Mouse (Mus musculus) cerebellum, adult 8-10 months (tissue): ENCODE results near the gene Tkt.
"Not testable (repeated sequence)": the region's sequence is repeated elsewhere in the genome, so short reads cannot be mapped to it uniquely, and the experiment has no call there.

Experiments used
- DNase-seq: peaks from one replicate; pipeline ENCODE4 v3.0.0; 2022

Gene Tkt

DNA sequence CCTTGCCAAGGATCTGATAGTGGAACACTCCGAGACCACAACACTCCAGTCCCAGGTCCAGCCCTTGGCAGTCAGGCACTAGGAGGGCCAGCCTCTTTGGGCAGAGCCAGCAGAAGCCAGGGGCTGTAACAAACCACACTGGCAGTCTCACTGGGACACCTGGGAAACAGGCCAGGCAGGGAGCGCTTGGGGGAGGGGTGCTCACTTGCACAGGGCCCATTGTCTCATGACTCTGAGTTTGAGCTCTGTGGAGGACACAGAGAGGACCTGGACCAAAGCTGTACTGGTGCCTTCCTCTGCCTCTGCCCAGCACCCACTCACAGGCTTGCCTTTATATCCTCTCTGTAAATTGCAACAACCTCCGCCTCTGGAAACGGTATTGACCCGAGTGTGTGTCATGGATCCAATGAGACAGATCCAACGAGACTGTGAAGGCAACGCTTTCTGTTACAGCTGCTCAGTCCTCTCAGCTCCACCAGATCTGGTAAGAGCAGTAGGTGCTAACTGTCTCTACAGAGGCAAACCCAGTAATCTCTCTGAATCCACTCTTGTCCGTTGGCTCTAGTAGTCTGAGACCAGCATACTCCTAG lies at the start of gene Tkt:
Gene Tkt, plus strand, starts transcription at position 229 of the 590 bp plus-strand sequence.
- DNase-seq = peak; percentile 47

DNA sequence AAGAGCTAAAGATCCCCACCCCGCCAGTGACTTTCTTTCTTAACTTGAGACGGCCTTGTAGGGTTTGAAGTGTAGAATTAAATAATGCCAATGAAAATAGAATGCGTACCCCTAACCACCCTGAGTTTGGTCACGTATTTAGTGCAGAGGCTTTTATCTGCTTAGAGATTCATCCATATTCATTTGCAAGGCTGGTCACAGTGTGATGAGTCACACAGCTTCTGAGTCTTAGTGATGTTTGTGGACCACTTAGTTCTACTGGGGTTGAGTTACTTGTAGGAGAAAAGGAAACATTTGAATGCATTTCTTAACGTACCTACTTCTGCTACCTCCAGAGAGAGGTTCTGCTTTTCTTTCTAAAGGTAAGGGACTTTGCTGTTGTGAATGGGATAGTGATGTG lies 43.2 kb upstream of the Tkt start:
- DNase-seq = no peak

DNA sequence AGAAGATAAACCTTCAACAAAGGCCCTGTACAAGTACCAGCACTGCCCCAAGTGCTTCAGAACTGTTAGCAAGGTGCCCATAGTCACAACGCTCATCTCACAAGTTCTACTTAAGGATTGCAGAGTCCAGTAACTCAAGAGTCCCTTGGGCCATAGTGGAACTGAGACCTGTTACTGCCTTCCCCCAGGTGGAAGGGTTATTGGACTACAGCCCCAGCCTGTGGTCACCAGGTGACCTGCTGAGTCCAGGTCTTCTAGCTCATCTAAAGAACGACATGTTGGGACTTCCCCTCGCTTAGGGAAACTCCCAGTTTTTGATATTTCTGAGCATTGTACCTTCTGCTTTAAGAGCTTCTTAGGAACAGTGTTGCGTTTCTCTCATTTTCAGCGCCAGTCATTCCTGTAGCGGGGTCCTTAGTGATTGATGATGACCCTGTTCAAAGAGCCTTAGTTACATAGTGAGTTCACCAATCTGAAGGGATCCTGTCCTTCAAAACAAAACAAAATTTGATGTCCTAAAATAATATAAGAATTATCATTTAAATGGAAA lies 37.9 kb upstream of the Tkt start:
- no peak for DNase-seq

DNA sequence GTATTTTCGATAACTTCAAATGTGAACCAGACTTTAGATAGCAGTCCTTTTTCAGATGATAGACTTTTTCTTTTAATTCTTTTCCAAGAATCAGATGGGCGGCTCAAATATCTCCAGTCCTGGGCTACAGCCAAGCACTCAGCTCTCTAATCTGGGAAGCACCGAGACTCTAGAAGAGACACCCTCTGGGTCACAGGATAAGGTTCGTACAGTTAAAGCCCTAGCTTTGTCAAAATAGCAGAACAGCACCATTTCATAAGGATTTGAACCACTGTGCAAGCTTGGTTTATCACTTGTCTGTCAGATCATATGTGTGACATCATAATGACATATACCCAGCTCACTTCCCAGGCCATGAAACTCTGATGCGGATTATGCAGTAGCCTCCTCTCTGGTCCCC lies 35.3 kb upstream of the Tkt start:
- DNase-seq = no peak

DNA sequence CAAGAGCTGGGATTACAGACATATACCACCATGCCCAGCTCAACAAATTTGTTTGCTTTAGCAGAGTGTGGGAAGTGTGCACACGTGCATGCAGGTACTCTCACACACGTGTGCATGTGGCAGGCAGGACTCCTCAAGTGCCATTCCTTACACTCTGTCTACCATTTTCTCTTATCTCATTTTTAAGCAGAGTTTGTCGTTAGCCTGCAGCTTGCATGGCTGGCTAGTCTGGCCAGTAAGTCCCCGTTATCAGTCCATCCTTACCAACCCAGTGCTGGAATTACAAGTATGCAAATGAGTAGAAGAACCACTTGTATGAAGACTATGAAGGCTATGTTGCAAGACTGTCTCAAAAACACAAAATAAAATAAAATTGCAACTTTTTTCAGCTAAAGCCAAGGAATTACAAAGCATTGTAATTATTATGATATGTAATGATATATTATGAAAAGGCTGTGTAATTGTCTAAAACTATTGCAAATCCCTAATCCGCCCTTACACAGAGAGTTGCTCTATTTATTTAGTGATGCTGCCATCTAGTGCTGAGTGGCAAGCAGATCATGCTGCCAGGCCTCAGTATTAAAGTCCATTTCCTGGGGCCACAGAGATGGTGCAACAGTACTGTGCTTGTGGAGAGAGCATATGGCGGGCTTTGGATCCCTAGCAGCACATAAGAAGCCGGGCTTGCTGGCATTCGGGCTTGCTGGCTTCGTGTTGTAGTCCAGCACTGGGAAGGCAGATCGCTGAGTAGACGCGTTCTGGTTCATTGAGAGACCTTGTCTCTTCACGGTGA lies 32.0 kb upstream of the Tkt start:
- DNase-seq = peak; percentile 72

DNA sequence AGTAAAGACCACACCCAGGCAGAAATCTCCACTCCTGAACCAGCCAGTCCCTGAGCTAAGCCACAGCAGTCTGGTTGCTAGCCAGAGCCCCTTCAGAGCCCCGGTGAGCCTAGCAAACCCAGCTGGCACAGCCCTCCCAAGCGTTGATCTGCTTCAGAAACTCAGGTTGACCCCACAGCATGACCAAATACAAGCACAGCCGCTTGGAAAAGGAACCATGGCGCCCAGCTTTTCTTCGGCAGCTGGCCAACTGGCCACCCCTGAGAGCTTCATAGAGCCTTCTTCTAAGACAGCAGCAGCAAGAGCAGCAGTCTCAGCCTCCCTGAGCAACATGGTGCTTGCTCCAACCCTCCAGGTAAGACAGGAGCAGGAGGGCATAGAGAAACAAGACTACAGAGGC lies 28.8 kb upstream of the Tkt start:
- DNase-seq = no peak

DNA sequence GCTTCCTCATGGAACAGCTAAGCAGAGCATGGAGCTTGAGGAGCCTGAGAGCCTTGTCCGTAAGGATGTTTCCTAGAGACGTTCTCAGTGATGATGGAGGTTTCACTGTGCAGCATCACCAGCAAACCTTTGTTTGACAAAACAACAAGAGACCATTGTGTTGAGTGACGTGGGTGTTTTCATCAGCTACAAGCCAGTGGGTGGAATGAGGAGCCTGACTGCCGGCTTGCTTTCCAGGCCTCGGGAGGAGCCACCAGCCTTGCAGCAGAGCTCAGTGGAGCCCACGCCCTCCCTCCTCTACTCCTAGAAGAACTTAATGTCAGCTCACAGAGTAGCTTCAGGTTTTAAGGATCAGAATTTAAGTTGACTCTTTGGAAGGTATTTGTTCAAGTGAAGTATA lies 24.8 kb upstream of the Tkt start:
- no peak for DNase-seq

DNA sequence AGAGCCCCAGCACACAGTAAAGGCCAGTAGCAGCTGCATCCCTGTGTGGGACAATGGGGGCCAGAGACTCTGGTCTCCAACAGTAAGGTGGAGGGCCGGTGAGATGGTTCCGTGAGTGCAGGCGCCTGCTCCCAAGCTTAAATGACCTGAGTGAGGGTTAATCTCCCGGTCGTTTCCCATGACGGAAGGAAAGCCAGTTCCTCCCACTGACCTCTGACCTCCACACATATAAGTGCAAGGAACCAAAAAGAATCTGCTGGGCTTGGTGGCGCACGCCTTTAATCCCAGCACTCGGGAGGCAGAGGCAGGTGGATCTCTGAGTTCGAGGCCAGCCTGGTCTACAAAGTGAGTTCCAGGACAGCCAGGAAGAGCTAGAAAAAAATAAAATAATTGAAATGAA lies 19.8 kb upstream of the Tkt start:
- DNase-seq = no peak

DNA sequence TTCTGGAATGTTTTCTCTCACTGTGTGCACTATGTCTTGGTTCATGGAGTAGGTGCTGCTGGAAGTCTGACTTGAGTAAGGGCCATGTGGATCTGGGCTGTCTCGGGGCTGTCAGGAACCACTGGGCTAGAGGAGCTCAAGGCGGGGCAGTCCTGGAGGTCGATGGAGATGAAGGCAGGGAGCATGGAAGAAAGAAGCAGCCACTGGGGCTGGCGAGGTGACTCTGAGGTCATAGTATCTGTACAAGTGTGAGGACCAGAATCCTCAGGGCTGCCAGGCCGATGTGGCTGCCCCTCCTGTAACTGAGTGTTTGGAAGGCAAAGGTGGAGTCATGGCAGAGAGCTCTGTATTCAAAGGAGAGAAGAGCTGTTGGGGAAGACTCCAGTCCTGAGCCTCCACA lies 19.2 kb upstream of the Tkt start:
- DNase-seq = no peak

DNA sequence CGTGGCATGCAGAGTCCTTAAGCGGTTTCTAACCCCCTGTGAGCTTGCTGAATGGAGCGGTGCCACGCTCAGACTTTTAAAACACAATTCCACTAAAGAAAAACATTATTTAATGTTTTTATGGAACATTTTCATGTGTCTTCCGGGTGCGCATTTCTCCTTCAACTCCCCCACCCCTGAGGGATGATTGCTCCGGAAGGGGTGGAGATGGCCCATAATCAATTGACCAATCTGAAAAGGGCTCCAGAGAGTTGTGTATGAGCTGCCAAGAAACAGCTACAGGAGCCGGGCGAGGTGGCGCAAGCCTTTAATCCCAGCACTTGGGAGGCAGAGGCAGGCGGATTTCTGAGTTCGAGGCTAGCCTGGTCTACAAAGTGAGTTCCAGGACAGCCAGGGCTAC lies 18.7 kb upstream of the Tkt start:
- no peak for DNase-seq

DNA sequence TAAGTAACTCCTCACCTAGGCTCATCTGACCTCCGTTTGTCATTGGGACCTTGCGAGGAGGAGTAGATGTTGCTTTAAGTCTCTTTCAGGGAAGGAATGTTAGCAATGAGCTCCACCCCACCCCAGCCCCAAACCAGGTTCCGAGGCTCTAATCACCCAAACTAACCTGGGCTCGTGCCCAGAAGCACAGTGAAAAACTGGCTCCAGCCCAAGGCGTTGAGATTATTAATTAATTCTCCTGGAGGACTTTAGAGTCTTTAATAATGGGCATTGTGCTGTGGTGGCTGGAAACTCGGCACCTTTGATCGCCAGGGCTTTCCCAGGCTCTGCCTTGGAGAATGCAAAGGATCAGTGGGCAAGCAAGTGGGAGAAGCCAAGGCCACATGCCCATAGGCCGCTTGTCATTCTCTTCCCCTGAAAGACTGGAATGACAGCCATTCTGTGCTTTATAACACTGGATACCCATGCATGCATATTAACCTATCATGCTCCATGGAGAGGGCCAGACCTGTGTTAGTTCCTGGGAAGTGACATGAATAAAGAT lies 17.4 kb upstream of the Tkt start:
- DNase-seq = no peak

DNA sequence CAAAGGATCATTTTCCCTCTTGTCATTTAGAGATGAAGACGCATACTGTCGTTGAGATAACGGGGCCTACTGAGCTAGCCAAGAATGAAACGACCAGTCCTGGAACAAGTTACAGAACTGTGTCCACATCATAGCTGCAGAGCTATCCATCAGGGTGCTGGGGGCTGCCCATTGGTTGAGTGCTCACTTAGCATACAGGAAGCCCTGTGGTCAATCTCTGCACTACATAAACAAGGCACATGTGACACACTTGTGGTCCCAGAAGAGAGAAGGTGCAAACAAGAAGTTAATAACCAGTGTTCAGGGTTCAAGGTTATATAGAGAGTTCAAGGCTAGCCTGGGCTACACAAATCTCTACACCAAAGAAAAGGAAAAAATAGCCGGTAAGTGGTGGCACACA lies 16.7 kb upstream of the Tkt start:
- no peak for DNase-seq

DNA sequence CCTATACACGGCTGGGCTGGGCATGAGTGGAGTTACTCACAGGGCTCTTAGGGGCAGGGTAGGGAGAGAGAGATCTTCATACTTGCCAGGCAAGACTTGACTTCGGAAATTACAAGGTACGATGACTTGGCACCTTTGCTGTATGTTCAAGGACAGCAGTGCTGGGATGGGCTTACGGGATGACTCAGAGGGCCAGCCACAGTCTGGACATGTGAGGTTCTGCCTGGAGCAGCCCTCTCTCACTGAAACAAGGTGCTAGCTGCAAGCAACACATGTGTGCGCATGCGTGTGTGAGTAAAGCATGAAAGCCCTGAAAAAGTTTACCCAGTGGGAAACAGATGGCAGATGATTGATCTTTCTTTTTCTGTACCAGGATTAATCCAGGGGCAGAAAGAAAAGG lies 16.3 kb upstream of the Tkt start:
- DNase-seq = no peak

DNA sequence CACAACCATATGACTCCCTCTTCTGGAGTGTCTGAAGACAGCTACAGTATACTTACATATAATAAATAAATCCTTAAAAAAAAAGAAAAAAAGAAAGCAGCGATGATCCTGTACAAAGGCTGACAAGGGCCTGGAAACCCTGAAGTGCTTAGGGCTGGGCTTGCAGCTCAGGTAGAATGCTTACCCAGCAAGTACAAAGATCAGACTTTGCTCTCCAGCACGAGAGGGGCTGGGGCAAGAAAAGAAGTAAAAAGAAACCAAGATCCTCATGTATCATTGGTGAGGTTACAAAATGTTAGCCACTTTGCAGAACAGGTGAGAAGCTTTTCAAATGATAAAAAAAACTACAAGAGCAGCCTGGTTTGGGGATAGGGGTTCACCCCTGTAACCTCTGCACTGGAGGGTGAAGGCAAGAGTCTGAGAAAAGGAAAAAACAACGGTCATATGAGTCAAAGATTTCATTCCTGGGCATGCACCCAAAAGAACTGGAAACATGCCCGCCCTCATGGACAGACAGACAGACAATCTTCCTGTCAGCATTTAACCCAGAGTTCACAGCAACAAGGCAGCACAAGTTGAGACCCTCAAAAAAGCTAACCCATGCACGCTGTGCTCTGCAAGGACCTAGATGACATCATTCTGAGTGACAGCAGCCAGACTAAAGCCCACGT lies 14.2 kb upstream of the Tkt start:
- DNase-seq = no peak

DNA sequence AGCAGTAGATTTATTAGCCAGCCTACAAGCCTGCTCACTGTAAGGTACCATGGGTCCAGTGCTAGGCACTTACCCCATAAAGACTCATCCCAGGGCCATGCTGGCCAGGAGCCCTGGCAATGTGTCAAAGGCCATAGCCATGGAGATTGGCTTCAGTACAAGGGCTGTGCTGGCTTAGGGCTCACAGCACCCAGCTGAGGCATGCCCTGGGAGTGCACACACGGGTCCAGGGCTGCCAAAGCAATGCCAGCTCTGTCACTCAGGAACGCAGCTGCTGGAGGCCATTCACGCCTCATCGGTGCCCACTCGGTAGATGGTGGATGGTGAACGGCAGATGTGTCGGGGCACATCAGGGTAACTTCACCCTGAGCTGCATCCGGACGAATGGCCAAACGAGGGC lies 6.6 kb upstream of the Tkt start:
- DNase-seq = no peak

DNA sequence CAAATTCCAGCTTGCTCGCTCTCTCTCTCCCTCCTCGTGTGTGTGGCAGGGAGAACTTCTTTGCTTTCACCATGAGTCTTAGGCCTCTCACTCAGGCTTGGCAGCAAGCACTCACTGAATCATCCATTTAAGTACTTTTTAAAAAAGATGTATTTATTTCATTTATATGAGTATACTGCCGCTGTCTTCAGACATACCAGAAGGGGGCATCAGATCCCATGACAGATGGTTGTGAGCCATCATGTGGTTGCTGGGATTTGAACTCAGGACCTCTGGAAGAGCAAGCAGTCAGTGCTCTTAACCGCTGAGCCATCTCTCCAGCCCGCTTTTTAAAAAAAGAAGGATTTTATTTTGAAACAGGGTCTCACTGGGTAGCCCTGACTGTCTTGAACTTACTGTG lies 4.8 kb upstream of the Tkt start:
- not testable (repeated sequence) for DNase-seq

DNA sequence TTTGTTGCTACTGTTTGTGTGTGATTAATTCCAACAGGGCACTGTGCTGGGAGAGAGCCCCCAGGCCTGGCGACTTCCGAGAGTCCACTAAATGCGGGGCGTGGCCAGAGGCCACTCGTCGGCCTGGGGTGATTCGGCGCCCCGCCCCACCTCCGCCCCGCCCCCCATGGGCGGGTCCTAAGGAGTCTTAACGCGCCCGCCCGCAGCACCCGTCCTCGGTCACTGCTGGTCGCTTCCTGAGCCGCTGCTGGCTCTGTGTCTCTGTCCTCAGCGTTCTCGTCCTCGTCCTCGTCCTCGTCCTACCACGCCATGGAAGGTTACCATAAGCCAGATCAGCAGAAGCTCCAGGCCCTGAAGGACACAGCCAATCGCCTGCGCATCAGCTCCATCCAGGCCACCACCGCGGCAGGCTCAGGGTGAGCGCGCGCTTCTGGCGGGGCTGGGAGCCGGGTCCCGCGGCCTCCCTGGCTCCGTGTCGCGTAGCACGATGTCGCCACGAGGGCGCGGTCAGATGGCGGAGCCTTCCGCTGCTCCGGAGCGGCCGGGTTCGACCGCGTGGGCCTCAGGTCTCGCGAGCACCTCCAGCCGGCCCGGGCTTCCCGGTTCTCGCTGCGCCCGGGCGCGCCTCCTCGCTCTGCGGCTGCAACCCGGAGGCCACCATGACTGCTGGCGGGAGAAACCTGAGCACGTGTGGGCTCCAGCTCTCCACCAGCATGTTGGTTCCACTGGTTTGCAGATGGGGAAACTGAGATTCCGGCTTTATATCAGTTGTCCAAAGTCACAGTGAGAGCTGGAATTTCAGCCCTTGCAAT lies 1.0 kb downstream of the Tkt start:
- DNase-seq = peak; percentile 91

DNA sequence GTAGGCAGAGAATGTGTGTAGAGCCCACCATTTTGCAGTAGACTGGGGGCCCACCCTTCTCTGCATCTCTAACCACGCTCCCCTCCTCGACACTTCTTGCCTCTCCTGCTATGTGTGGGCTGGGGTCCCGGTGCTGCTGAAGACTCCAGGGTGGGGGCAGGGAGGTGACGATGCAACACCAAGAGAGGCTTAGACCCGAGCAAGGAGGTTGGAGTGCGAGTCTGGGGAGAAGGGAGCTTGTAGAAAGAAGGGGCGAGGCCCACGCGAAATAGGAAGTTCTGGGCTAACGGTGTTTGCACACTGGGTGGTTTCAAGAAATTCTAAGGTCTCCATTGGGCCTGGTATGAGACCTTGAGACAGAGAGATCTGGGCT lies 1.6 kb downstream of the Tkt start:
- no peak for DNase-seq

DNA sequence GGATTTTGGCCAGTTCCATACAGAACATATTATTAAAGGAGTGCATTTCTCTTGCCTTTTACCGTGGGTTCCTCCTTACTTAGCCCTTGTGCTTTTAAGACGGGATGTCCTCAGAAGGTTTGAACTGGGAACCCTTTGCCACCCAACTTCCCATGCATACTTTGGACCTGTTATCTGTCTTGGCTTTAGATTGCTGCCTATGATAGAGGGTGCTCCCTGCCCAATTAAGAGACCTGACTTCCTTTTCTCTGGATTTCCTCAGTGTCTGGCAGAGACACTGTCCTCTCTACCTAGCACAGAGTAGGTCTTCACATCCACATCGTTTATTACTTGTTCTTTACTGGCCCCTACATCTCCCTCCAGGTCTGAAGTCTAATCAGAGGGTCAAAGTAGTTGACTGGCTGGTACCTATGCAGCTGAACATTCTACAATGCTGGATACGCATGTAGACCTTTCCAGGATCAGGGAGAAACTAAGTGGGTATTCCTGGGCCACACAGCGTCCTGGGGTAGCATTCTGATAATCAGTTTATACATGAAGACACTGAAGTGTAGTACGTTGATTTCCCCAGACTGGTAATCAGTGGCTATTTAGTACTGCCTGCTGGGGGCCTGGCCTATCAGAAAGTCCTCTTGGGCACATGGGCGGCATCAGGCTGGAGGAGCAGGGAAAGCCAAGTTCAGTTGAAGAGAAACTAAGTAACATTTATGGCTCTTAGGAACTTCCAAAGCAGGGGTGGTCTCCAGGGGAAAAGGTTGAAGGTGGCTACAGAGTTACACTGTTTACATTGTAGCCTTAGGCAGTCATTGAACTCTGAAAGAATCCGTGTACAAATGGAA lies 2.3 kb downstream of the Tkt start:
- DNase-seq = no peak

DNA sequence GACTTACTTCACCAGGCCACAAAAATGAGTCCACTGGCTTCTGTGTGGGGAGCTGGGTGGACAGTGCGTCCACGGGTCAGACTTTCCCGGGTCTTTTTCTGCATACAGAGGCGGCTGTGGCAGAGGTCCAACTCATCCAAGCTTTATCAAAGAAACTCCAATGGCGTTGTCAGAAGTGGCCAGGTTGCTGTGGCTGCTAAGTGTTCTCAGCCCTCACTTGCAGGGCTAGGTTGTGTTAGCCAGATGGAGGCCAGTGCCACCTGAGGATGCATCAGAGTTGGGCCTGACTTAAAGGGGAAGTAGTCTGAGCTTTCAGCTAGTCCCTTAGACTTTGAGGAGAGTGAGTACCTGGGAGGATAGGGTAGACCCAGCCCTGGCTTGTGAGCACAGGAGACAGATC lies 3.4 kb downstream of the Tkt start:
- DNase-seq = no peak

DNA sequence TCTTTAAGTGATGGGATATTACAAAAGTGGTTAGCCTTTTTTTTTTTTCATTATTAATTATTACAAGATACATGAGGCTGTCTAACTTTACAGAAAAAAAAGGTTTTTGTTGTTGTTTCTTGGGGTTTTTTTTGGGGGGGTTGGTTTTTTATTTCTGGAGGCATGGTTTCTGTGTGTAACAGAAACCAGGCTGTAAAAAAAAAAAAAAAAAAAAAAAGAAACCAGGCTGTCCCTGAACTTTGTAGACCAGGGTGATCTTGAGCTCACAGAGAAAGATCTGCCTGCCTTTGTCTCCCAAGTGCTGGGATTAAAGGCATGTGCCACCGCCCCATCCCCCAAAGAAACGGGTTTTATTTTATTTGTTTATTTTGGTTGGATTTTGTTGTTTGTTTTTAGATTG lies 3.8 kb downstream of the Tkt start:
- no peak for DNase-seq

DNA sequence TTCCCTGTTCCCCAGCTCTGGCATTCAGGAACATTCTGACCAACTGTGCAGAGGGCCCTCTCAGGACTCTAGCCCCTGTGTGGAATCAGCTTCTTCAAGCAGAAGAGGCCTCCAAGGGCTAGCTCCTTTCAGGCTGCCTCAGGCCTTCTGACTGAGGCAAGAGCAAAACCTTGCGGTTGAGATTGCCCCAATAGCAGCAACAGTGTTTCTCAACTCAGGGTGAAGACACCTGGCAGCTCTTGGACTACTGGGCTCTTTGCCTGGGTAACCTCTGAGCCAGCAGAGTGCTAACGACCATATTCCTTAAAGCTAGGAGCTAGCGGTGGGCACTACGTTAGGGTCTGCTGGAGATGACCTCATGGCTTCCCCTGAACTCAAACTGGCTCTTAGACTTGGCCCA lies 5.0 kb downstream of the Tkt start:
- no peak for DNase-seq
